Mouse (Mus musculus) layer of hippocampus, adult 11-12 months (tissue): ENCODE measurements around the gene Ank2.

Experiments used
- DNase-seq: peaks from one replicate; pipeline ENCODE4 v3.0.0; 2022; ENCODE audit warnings: low spot score

Ank2 gene

DNA sequence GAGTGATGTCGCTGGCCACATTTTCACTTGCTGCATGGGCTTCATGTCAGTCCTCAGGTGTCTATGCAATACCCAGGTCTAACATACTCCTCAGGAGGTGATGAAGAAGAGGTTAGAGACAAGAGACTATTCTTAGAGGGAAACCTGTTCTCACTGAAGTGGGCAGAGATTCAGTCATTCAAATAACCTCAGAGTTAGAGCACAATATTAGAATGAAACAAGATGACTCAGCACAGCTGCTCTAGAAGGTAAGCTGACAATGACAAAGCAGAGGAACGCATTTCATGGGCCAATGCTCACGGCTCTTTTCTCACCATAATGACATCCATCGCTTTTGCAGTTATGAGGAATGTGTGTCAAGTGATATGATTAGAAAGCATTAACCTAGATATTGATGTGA is 475.2 kb downstream of the Ank2 start:
- no peak for DNase-seq

DNA sequence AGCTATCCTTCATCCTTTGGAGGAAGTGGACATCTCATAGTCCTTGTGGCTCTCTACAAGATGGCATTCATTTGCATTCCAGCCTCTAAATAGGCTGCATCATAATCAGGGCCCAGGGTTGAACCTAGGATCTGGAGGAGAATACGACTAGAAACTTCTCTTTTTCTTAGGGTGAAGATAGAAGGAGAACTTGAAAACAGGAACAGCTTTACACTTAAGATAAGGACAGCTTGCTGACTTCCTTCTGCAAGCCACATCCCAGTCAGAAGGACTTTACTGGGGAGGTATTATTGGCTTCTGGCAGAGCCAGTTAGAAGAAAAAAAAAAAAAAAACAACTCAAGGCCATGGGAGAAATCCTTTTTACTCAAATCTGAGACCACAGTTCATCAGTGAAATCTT is 479.0 kb downstream of the Ank2 start:
- DNase-seq: no peak

DNA sequence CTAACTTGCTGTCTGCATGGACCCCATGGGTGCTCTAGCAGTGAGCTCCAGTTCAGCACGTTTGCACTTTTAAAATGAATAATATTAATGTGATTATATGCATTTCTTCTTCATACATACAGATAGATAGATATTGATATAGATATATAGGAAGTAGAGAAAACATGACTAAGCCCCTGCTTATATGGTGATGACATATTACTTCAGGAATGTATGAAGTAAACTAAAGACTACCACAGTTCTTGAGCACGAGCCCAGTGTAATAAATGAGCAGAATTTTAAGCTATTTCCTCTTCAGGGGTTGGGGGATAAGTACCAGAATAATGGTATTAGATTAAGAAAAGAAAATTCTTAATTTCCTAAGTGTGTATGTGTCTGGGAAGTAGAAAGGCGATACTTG is 479.4 kb downstream of the Ank2 start:
- DNase-seq: no peak

DNA sequence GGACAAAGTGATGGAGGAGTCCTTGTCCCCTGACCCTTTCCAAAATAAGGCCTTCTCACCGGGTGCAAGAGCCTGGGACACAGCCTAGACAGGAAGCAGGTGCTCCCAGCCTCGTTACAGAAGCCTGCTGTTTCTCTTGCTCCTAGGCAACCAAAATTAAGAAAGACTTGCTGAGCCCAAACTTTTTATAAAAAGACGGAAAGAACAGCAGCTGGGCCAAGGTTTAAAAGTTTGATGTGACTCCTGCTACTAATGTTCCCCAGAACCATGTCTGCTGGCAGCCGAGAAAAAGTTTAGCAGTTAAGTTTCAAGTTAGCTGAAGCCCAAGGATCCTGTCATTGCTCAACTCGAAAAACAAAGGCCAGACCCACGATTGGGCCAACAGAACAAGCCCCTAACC is 480.0 kb downstream of the Ank2 start:
- DNase-seq: no peak

DNA sequence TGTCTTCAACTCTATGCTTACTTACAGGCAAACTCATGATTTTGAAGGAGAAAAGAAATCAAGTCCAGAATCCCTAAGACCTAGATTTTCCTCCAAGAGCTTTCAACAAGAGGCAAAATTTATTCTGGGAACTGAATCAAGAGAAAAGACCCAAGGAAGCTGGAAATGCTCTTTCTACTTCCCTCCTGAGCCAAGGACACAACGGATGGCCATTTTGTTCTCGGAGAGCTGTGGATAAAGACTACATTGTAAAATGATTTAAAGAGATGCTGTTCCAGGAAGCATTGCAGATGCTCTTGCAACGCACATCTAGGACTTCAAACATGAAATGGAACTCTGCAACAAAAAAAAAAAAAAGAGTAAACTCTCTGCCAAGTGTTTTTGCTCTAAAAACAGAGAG is 481.6 kb downstream of the Ank2 start:
- DNase-seq: no peak

DNA sequence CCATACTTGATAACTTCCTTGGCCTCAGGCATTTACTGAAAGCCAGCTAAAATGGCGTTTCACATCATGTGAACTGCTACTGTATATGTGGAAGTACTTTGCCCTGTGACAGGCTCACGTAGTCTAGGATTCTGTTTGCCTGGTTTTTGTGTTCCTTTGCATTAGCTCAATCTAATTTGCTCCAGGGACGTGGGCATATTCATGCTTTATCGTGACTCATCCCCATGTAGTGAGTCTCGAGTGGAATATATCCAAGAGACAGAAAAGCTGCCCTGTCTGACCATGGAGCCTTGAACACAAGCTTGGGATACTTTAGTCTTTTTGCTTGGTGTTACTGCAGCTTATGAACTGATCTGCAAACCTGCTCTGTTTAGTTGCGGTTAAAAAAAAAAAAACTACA is 483.6 kb downstream of the Ank2 start:
- no peak for DNase-seq

DNA sequence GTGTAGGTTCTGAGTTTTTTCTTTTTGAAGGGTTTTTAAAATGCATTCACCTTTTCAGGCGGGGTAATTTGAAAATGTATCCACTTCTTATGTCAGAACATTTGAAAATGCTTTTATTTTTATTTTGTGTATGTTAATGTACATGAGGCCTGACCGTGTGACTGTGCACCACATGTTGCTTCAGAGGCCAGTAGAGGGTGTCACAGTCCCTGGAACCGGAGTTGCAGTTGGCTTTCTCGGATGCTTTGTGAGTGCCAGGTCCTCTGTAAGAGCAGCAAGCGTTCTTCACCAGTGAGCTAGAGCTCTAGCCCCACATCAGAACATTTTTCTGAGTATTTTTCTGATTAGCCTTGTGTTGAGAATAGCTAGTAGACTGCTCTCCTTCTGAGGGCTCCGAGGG is 484.0 kb downstream of the Ank2 start:
- no peak for DNase-seq

DNA sequence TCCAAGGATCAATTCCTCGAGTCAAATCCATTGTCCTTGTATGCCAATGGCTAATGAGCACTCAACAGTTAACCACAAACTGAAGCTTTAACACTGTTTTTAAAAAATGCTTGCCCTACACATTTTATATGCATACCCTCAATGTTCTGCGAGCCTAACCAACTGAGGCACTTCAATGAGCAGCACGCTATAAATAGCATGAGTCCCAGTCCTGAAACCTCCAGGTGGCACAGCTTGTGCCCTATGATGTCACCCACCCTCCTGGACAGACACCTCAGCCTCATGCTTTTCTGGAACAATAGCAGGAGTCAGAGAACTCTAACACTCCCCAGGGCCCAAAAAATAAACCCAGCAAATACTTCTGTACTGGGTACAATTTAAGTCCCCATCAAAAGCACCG is 485.2 kb downstream of the Ank2 start:
- no peak for DNase-seq

DNA sequence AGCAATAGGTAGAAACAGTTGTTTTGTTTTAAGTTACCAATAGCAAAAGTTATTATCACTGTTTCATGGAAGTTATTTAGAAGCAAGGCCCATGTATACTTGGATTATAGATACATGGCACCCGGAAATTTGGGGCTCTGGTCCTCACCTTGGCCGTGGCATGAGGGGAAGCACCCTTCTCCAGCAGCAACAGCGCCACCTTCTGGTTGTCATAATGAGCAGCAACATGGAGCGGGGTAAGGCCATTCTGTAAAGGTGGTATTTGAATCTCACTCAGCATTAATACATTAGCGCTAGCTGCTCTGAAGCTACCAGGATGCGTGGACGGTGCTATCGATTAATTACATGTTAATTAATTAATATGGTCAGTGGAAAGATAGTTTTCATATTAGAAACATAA is 486.6 kb downstream of the Ank2 start:
- no peak for DNase-seq

DNA sequence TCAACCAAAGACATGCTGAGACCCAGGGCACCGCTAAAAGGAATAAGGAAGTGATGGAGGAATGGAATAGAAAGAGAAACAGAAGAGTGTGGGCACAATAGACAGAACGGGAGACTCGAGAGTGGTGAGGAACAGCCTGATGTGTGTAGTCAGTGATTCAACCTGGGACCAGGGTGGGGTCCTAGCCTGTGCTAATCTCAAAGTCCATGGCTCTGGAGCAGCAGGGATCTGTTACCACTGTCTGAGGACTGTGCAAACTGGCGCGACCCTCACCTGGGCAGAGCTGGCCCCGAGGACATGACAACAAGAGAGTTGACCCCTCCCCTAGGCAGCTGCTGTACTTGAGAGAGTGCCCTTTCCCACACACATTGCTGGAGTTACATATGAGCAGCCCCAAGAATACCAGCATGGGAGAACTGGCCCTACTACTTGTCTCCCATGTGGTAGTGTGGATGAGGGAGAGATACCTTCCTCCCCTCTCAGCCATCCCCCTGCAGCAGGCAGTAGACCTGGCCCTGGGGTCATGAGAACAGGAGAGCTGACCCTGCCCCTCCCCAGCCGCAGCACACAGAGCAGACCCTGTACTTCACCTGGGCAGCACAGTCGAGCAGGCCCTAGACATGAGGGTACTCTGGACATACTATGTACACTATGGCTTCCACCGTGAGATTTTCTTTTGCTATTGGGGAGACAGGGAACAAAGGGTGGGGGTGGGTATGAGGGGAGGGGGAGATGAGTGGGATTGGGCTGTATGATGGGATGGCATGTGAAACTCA is 493.1 kb downstream of the Ank2 start:
- no peak for DNase-seq

DNA sequence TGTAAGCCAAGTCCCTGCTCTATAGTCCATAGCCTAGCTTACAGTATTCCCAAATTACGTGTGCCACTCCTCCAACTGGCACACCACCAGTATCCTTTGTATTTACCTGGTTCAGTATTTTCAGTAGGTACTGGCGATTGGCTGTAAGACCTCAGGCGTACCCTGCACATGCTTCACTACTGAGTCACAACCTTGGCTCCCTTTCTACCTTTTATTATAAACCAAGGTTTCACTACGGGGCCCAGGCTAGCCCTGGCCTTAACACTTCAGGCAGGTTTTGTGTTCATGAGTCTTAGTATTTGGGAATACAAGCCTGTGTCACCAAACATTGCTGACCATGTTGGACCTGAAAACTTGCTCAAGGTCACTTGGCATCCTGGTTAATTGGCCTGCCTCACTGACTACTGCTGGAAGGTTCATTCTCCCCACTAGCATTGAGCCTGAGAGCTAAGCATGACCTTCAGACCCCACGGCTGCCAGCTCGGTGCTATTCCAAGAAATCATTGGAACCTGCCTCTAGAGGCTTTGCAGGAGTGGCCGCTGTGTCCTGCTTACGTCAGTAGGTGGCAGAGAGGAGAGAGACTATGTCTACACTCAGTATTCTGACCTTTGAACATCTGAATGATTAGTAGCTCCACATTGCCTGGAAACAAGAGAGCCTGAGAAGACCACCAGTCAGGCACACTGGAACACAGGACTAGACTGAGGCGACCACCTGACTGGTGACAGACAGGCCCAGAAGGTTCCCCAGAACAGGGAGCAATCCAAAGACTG is 494.1 kb downstream of the Ank2 start:
- DNase-seq: no peak

DNA sequence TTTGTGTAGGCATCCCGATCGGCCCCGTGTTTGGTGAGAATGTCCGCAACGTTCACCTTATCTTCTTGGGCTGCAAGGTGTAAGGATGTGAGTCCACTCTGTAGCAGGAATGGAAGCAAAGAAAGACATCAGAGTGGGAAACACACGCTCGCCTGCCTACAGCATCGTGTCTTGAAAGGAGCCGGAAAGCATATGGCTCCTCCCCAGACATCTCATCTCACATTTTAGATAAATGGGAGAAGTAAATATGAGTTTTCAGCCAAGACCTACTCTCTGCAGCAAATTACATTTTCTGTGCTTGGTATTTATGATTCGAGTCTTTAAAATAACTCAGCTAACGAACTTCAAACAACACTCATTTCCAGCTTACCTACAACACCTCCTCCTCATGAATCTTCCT is 495.2 kb downstream of the Ank2 start:
- DNase-seq: no peak

DNA sequence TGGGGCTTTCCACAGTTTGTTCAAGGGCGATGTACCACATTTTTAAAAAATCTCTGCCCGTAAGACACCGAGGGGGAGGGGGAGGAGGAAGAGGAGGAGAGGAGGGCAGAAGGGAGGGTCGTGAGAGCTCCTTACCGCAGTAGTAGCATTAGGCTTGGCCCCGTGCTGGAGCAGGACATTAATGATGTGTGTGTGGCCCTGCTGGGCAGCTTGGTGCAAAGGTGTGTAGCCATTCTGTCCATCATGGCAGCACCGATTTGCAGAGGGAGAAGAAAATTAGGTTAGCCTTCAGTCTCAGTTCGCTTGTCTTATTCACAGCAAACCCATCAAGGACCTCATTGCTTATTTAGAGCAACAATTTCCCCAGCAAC is 500.4 kb downstream of the Ank2 start:
- DNase-seq: no peak

DNA sequence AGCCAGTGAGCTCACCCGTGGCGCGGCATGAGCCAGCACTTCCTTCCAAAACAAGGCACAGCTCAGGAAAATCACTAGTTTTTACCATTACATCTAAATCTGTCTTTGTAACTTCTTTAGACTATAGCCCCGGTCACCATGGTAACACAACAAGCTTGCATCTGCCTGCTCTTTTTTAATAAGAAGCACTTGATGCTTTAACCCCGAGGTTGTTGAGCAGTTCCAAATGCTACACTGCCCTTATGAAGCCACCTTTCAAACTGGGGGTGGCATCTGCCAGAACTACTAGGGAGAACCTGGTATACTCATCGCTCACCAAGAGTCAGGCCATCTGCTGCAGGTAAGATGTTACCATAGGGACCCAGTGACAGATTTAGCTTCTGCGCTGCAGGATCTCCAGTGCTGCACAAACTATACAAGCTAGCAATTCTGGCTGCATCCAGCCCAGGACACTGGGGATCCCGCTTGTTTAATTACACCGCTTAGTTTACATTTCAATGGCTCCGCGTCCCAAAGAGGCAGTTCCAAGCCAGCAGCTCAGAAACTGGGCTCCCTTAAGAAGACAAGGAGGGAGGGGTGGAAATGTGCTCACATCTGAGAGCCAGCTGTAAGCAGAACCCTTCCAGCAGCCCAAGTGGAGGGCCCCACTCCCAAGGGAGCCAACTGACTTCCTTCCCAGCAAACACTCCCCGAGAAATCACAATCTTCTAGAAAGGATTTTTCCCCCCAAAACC is 501.0 kb downstream of the Ank2 start:
- peak; percentile 65 for DNase-seq

DNA sequence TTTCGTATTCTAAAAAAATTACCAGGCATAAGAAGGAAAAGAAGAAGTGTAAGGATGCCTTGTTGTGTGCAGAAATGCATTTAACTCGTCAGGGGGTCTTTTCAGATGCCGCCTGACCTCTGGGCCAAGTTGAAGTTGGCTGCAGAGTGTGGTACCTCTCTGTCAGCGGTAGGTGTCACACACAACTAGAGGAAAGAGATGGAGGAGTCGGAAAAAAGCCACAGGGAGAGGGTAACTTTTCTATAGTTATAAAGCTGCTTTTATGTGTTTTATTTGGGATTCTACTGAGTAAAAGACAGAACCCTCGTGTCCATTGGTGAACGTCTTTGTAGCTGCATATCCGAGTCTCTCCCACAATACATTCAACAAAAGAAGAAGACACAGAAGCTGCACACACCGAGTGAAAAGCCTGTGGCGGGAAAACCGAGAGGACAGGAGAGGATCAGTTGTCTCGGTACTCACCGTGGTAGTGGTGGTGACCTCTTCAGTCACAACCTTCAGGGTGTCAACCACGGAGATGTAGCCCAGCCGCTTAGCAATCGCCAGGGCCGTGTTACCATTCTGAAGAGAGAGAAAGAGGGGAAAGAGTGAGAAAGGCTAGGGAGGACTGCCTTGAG is 501.7 kb downstream of the Ank2 start:
- no peak for DNase-seq

DNA sequence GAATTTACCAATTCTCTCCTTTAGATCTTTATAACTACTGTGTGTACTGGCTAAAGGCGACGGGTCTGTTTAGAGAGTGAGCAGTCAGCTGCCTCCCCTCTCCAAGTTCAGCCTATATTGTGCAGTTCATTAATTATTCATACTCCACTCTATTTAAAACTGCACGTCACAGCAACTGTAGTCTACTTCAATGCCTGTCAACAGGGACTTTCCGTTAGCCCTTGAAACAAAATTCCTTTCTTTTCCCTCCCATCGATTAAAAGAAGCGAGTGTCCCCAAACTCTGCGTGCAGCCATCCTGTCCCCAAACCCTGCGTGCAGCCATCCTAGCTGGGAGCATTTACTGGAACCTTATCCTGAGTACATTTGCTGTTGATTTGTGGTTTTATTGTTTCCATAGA is 502.4 kb downstream of the Ank2 start:
- no peak for DNase-seq

DNA sequence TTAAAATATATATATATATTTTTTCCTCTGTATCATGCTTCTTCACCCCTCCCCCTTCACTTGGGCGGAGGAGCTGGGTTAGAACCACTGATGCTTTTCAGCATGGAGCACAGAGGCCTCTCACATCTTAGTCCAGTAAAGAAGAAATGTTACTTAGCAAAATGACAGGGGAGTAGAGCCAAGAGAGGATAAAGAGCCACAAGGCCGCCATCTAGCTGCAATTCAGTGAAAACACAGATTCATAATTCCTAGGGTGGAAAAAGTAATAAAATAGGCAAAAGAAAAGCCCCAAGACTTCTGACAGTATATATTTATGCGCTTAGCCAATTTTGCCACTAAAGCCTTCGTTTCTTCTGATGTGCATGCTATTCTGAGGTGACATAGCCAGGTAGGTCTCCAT is 503.2 kb downstream of the Ank2 start:
- DNase-seq: no peak

DNA sequence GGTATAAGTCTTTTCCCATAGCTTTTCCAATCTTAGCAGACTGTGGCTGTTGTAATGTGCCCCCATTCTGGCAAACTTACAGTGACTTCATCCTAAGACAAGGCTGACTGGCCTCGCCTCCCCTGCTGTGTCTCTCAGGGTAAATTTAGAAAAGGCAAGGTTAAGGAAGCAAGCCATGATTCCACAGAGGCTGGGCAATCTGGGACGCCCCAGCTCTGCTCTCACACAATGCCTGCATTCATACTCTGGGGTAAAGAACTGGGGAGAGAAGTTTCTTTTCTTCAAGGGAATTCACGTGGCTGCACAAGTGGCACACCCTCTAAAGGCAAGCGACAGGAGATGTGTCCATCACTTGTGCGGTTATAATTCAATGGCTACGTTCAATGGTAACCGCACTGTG is 505.0 kb downstream of the Ank2 start:
- DNase-seq: no peak

DNA sequence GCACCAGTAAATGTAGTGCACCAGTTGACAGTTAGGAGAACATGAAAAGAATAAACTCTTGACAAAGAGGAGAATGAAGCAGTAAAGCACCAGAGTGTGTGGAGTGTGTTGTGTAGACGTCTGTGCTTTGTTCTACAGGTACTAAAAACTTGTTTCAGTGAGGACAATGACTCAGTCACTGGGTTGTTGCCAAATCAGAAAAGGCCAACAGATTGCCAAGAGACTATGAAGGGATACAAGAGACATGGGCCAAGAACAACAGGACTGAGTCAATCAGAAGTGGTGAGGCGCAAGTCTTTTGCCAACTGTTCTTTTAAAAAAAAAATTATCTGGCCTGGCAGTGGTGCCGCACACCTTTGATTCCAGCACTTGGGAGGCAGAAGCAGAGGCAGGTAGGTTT is 509.2 kb downstream of the Ank2 start:
- no peak for DNase-seq

DNA sequence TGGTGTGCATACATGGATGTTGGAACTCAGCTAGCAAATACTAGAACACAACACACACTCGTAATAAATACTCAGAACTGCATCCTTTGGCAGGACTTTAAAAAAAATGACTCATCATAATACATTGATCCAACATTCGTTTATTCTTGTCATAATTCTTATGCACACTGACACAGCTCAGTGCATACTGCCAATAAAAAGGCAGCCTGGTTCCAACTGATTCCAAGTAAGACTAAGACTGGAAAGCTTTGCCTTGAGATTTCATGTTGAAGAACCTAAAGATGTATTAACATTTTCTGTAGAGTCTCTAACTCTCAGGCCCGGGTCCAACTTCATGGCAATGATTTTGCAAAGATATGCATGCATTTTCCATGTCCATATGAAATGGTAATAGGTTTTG is 512.5 kb downstream of the Ank2 start:
- DNase-seq: no peak

DNA sequence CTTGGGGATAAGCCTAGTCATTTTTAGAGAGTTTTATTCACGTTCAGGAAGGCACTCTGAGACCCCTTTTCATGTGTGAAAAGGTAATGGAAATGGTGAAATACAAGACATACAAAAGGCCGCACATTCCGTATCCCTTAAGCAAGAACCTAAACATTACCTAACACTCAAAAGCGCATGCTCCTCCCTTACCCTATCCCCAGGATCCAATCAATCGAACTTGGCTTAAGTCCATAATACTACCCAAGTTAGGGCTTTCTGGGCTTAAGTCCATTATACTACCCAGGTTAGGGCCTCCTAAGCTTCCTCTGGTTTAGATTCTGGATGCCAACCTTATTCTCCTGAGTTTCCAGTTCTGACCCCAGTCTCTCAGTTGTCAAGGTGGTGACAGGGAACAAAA is 516.3 kb downstream of the Ank2 start:
- DNase-seq: no peak

DNA sequence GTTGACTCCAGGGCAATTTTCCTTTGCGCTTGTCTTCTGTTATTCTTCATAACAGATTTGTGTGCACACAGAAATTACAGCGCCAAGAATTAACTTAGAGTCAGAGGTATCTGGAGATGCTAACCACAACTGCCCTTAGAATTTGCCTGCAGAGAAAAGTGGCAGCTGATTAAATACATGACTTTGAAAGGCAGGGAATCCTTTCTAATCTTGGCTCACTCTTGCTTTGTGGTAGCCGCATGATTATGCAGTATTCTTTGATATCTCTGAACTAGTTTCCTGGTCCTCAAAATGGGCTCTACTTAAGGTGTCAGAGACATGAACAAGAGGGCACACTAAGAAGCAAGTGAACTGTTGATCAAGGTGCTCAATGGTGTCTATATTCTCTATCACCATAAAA is 518.0 kb downstream of the Ank2 start:
- no peak for DNase-seq

DNA sequence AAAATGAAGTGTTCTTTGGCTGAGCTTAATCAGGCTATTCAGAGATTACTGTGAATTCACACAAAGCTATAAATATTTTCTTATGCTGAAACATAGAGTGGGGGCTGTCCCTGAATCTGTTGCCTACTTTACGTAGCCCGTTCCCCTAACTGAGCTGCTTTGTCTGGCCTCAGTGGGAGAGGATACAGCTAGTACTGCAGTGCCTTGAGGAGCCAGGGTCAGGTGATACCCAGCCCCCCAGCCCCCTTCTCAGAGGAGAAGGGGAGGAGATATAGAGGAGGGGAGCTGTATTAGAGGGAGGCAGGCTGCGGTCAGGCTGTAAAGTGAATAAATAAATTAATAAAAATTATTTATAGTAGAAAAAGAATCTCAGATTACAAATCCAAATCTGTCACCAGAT is 519.5 kb downstream of the Ank2 start:
- no peak for DNase-seq
